Mouse (Mus musculus) yolk sac, embryonic 10.5 days (tissue): ENCODE data around the gene BC025920.
A peak's percentile ranks its signal among the peaks of the same experiment; 100 is the strongest.

Experiments
- DNase-seq: peaks from one replicate; pipeline ENCODE4 v3.0.0-alpha.2; 2017; ENCODE audit warnings: low spot score

Gene BC025920

GRCm38 (mm10) chr10:81605974-81606751 is at the start of gene BC025920:
BC025920 (plus strand) TSS chr10:81606270.
- peak; percentile 98 for DNase-seq

GRCm38 (mm10) chr10:81556282-81556681 is 49.8 kb upstream of the BC025920 start:
- DNase-seq, result no peak

DNA sequence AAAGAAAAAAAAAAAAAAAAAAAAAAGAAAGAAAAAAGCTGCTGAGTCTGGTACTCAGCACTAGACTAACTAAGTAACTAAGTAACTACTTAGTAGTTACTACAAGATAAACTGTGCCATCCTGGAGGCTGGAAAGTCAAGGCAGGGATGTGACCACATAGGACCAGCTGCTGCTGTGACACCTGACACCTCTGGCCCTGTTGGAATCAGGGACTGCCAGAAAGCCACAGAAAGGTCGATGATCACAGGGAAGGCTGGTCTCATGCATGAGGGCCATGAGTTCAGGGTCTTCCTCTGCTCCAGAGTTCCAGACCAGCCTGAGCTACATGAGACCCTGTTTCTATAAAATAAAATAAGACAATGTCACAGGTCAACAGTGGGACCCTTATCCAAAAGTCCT is 48.6 kb upstream of the BC025920 start:
- no peak for DNase-seq

- DNase-seq, result no peak
Observed at GRCm38 (mm10) chr10:81559163-81559626, 46.9 kb upstream of the BC025920 start, which contains the start of gene Aes. Aes (plus strand) TSS chr10:81559488.

DNA sequence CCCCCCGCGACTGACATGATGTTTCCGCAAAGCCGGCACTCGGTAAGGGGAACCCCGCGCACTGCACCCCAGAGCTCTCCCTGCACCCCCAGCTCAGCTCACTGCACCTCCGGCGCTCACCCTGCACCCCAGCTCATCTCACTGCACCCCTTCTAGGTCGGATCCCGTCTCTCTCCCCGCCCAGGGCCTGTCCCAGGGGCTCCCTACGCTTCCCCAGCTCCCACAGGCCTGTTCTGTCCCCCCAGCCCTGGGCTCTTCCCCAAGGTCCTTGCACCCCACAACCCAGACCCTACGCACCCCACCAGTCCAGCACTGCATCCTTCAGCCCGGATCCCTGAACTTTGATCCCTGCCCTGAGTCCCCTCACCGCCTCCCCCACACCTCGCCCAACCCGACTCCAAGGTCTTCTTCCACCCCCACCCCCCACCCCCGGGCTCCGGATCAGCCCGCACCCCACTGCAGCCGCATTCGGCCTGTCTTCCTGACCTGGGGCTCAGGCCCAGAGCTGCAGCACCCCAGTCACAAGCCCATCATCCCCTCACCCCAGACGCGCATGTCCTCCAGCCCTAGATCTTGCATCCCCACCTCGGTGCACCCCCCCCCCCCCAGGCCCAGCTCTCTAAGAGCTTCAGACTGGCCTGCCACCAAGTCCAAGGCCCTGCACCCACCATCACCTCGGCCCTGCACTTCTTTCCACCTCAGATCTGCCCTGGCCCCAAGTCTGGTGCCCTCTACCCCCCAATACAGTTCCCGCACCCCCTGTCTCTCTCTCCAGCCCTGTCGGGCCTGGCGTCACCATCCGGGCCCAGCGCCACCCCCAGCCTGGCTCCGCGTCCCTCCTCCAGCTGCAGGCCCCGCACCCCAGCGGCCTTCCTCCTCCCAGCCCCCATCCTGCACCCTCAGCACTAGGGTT is 46.2 kb upstream of the BC025920 start:
- no peak for DNase-seq

- DNase-seq, result no peak
Observed at GRCm38 (mm10) chr10:81560719-81561459, 45.2 kb upstream of the BC025920 start.

GRCm38 (mm10) chr10:81562411-81562810 is 43.7 kb upstream of the BC025920 start:
- DNase-seq, result no peak

DNA sequence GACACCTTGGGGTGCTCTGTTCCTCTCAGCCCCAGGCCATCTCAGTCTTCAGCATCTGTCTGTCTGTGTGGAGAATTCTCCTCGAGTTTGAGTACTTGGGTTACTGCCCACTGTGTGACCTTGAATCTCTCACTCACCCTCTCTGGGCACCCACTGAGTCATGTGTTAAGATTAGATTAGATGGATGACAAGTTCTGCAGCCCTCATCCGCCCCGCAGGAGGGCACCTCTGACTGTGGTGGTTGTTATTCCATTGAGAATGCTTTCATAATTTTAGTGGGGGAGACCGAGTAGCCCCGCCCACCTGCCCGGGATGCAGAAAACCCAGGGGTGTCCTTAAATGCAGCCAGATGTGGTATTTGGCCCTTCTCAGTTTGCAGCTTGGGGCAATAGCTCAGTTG is 42.6 kb upstream of the BC025920 start:
- DNase-seq, result no peak

DNA sequence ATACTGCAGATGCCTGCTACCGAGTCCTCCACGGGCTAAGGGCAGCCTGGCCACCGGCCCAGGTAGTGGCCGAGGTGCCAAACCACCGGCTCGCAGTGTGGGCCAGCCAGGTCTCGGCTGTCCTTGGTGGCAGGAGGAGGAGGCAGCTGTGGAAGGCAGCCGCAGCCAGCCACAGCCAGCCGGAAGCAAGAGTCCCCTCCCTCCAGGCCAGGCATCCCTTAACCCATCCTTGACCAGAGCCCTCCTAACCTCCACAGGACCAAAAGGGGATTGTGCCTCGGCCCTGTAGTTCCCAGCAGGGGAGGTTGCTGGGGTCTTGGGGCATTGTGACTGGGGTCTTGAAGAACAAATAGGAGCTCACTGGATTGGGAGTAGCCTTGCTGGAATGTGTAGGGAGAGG is 41.9 kb upstream of the BC025920 start:
- DNase-seq, result peak; percentile 60

DNA sequence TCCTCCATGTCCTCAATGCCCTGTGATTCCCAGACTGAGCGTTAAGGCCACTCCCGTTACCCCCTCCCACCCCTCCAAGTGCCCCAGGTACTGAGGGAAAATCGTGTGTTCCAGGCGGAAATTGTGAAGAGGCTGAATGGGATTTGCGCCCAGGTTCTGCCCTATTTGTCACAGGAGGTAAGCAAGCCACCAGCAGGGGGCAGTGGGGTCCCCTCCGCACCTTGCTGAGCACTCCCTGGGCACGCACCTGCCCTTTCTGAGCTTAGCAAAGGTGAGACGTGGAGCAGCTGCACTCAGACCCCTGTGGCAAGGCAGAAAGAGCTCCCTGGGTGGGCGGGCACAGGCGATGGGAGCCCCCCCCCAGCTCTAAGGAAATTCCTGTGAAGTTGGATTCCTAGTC is 41.3 kb upstream of the BC025920 start:
- DNase-seq, result no peak

GRCm38 (mm10) chr10:81565257-81566228 is 40.5 kb upstream of the BC025920 start:
- DNase-seq, result no peak

DNA sequence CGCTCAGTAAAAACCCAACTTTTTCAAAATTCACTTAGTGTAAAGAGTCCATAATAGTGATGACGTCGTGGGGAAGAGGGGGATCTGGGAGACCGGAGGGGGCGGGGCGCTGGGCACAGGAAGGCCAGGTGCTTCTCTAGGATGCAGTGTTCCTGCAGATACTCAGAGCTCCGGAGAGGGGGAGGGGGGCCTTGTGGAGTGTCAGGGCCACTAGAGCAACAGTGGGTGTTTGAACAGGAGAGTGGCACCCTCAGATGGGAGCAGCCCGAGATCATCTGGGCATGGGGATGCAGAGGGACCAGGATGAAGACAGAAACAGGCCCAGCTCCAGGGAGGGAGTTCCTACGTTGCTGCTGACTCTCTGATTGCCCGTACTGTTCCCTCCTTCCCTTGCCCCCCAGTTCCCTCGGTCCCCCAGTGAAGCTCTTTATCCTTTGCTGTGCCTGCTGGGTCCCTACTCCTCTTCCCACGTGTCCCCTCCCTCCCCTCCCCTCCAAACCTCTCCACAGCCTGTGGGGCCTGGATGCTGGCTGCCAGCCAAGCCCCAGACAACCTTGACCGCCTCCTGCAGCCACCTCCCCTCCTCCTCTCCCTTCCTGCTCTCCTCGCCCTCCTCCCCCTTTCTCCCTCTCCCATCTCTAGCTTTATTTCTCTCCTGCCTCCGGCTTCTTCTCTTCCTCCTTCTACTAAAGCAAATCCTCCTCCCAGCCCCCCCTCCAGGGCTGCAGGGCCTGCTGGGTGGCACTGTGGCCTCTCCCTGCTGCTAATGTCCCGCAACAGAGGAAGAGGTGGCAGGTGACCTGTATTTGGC is 37.5 kb upstream of the BC025920 start:
- no peak for DNase-seq

- DNase-seq, result no peak
Observed at GRCm38 (mm10) chr10:81569507-81570237, 36.4 kb upstream of the BC025920 start.

DNA sequence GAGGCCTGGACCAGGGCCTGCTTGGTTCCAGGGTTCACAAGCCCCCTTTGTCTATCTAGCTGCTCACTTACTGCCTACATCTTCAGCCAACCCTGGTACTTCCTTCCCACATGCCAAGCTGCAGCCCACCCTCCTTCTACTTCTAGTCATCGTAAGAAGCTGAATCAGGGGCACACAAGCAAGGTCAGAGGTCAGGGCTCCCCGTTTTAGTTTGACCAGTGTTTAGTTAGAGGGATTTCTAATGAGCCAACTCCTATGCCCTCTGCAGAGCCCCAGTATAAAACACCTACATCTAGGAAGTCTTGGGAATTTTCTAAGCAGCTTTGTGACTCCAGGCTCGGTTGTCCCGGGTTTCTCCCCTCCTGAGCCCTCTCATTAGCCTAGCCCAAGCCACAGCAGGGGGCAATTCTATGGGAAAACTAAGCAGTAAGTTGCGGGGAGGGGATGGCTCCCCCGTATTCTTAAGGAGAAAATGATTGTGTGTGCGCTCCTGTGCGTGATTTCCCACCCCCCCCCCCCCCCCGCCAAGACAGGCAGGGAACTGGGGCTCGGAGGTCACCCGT is 35.8 kb upstream of the BC025920 start:
- no peak for DNase-seq

GRCm38 (mm10) chr10:81570831-81571500 is 35.1 kb upstream of the BC025920 start:
- DNase-seq, result peak; percentile 94

- peak; percentile 98 for DNase-seq
Observed at GRCm38 (mm10) chr10:81571501-81571876, 34.6 kb upstream of the BC025920 start.

GRCm38 (mm10) chr10:81572133-81572671 is 33.9 kb upstream of the BC025920 start:
- peak; percentile 47 for DNase-seq

GRCm38 (mm10) chr10:81572975-81573374 is 33.1 kb upstream of the BC025920 start:
- no peak for DNase-seq
